Mouse (Mus musculus) midbrain, postnatal 0 days (tissue): Measurements from ENCODE around the gene Hsp90aa1. TPM values are rescaled to one million over a fixed set of nuclear protein-coding genes. Genes with fewer than 3 reads are reported as not detected.

Source experiments
- ATAC-seq: fragments of 200-750 bp; cut with Nextera tagmentation; 2 replicates; pipeline ENCODE4 v1.8.0; 2017; ENCODE audit warnings: moderate number of reproducible peaks, mild to moderate bottlenecking, moderate TSS enrichment, moderate library complexity; ENCODE audit not compliant: low FRiP score
- DNase-seq: peaks from one replicate; pipeline ENCODE4 v3.0.0-alpha.2; 2015; ENCODE audit warnings: low spot score
- H3K27ac ChIP-seq: fragments of 300-500 bp; sonication (generic); 2 replicates; pipeline ENCODE4 v1.5.1; 2014; ENCODE audit warnings: low read depth, mild to moderate bottlenecking, low read length, mixed read lengths
- H3K27me3 ChIP-seq: fragments of 300-500 bp; sonication (generic); 2 replicates; pipeline ENCODE4 v1.6.1; 2014; ENCODE audit warnings: low read length, control low read depth, mixed read lengths; ENCODE audit not compliant: insufficient read depth
- H3K36me3 ChIP-seq: fragments of 300-500 bp; sonication (generic); 2 replicates; pipeline ENCODE4 v1.6.1; 2014; ENCODE audit warnings: low read length, control low read depth, mixed read lengths; ENCODE audit not compliant: insufficient read depth
- H3K4me1 ChIP-seq: fragments of 300-500 bp; sonication (generic); 2 replicates; pipeline ENCODE4 v1.6.1; 2014; ENCODE audit warnings: mild to moderate bottlenecking, control low read depth, antibody characterized with exemption, low read length, mixed read lengths; ENCODE audit not compliant: insufficient read depth
- H3K4me2 ChIP-seq: fragments of 300-500 bp; sonication (generic); 2 replicates; pipeline ENCODE4 v1.6.1; 2014; ENCODE audit warnings: low read depth, mild to moderate bottlenecking, low read length, mixed read lengths; ENCODE audit not compliant: poor library complexity, severe bottlenecking
- H3K4me3 ChIP-seq: fragments of 300-500 bp; sonication (generic); 2 replicates; pipeline ENCODE4 v1.5.1; 2014; ENCODE audit warnings: low read depth, mild to moderate bottlenecking, low read length, moderate library complexity
- H3K9ac ChIP-seq: fragments of 300-500 bp; sonication (generic); replicated peaks from 2 replicates; pipeline ENCODE4 v1.6.1; 2014; ENCODE audit warnings: mild to moderate bottlenecking, low read length, moderate library complexity, mixed read lengths; ENCODE audit not compliant: poor library complexity, severe bottlenecking
- H3K9me3 ChIP-seq: fragments of 300-500 bp; sonication (generic); 2 replicates; pipeline ENCODE4 v1.6.1; 2016; ENCODE audit warnings: low read length, control low read depth
- CTCF ChIP-seq: IDR thresholded peaks from 2 replicates; pipeline ENCODE4 v1.5.1; 2016; ENCODE audit warnings: antibody characterized with exemption, mild to moderate bottlenecking
- WGBS: fragments of 180-500 bp; shearing (Covaris S2); extraction: QIAGEN DNeasy Blood & Tissue Kit; methylation state at CpG from one replicate; pipeline ENCODE4 v1.1.7; 2014; 5-methylcytosine and 5-hydroxymethylcytosine counted together
- polyA plus RNA-seq: library from polyadenylated mRNA; unstranded; fragments of >200 nt; fragmentation: Nextera tagmentation; extraction: Ambion mirVana; gene quantifications from 2 replicates; pipeline ENCODE4 v1.2.1, GENCODE M21; 2015
- total RNA-seq: library from RNA; depleted of rRNA; stranded (reverse); fragments of >200 nt; gene quantifications from 2 replicates; pipeline ENCODE4 v1.2.3, GENCODE M21; 2014

Hsp90aa1 gene
- total and polyA plus RNA-seq, 2 experiments from 2014 or later, result 567 to 1,620 TPM

DNA sequence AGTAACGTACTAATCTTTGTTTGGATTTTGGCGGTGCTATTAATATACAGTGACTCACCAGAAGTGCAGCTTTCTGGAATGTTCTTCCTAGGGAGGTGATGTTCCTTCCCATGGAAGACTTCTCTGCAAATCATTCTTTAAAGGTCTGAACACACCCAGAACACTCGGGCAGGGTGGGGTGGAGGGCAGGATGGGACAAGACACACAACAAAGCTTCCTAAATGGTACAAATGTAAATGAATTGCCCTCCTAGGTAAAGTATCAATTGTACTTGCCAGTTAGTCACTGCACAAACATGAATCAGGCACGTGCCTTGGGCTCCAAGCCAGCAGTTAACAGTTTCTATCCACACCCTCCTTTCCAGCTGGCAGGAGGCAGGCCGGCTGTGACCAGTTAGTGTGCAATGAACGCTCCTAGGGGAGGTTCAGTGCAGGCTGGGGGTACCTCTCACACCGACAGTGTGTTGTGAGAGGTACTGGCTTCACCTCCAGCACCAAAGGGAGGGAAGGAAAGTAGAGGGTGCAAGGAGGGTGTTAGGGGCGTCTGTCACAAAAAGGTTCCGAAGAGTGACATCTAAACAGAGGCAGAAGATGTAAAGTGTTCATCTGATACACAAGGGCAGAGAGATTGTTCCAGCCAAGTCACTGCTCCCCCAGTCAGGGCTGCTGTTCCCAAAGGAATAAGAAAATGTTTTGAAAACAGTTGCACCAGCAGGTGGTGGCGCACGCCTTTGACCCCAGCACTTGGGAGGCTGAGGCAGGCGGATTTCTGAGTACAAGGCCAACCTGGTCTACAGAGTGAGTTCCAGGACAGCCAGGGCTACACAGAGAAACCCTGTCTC, 14.4 kb downstream of the Hsp90aa1 start:
- WGBS, result 76% methylated on average over 12 of the region's 12 CpGs
- TF ChIP-seq CTCF, result no peak
- no peaks in the 10 kb centered on the region for H3K9me3 ChIP-seq
- H3K4me2 ChIP-seq, result no peak overlapping the region
- no peaks in the 10 kb centered on the region for H3K27me3 ChIP-seq
- H3K27ac ChIP-seq, result no peak overlapping the region
- no peak for ATAC-seq
- H3K4me3 ChIP-seq, result no peak overlapping the region
- H3K36me3 ChIP-seq, result peaks cover 30% of the 10 kb centered on the region
- peak; percentile 25 for DNase-seq
- no peak overlapping the region for H3K9ac ChIP-seq
- H3K4me1 ChIP-seq, result no peaks in the 10 kb centered on the region

GRCm38 (mm10) chr12:110683580-110683979, 18.9 kb downstream of the Hsp90aa1 start:
- no peaks in the 10 kb centered on the region for H3K9me3 ChIP-seq
- no peak overlapping the region for H3K27ac ChIP-seq
- no peak for TF ChIP-seq CTCF
- H3K27me3 ChIP-seq, result no peaks in the 10 kb centered on the region
- no peaks in the 10 kb centered on the region for H3K4me1 ChIP-seq
- no peak overlapping the region for H3K9ac ChIP-seq
- WGBS, result no CpG with 5 or more reads among the region's 1 CpGs
- DNase-seq, result no peak
- H3K4me3 ChIP-seq, result no peak overlapping the region
- H3K36me3 ChIP-seq, result 0 out of 2 replicates have a peak, but pooled peaks cover 11% of the 10 kb centered on the region
- ATAC-seq, result no peak
- H3K4me2 ChIP-seq, result no peak overlapping the region

GRCm38 (mm10) chr12:110682561-110683299, 19.8 kb downstream of the Hsp90aa1 start, which contains the start of gene 1700001K19Rik:
Gene 1700001K19Rik (minus strand): TSS chr12:110682619.
- no peak for DNase-seq
- H3K36me3 ChIP-seq, result 0 out of 2 replicates have a peak, but pooled peaks cover 7% of the 10 kb centered on the region
- no peaks in the 10 kb centered on the region for H3K27me3 ChIP-seq
- H3K27ac ChIP-seq, result no peak within 1 kb of the TSS
- ATAC-seq, result no peak
- H3K4me2 ChIP-seq, result no peak within 1 kb of the TSS
- no peak for TF ChIP-seq CTCF
- 76% methylated on average over 9 of the region's 9 CpGs for WGBS
- H3K9me3 ChIP-seq, result no peaks in the 10 kb centered on the region
- no peak within 1 kb of the TSS for H3K4me3 ChIP-seq
- H3K9ac ChIP-seq, result no peak within 1 kb of the TSS
- no peaks in the 10 kb centered on the region for H3K4me1 ChIP-seq

- TF ChIP-seq CTCF, result no peak
- Histone ChIP-seq H3K4me3 (no peak overlapping the region), H3K4me1 (no peaks in the 10 kb centered on the region), H3K9me3 (no peaks in the 10 kb centered on the region), H3K27me3 (no peaks in the 10 kb centered on the region), H3K36me3 (0 out of 2 replicates have a peak, but pooled peaks cover 5% of the 10 kb centered on the region), H3K27ac (no peak overlapping the region), H3K4me2 (no peak overlapping the region), H3K9ac (no peak overlapping the region)
- no peak for DNase-seq
- no peak for ATAC-seq
- 58% methylated on average over 3 of the region's 3 CpGs for WGBS
These were observed 20.6 kb downstream of the Hsp90aa1 start for GRCm38 (mm10) chr12:110681878-110682277.

- H3K4me3 ChIP-seq, result no peak overlapping the region
- H3K4me2 ChIP-seq, result no peak overlapping the region
- H3K36me3 ChIP-seq, result no peaks in the 10 kb centered on the region
- 47% methylated on average over 7 of the region's 7 CpGs for WGBS
- ATAC-seq (no peak), DNase-seq (peak; percentile 3)
- H3K27ac ChIP-seq, result no peak overlapping the region
- no peaks in the 10 kb centered on the region for H3K4me1 ChIP-seq
- no peak overlapping the region for H3K9ac ChIP-seq
- no peaks in the 10 kb centered on the region for H3K9me3 ChIP-seq
- no peaks in the 10 kb centered on the region for H3K27me3 ChIP-seq
- TF ChIP-seq CTCF, result no peak
These were observed 21.3 kb downstream of the Hsp90aa1 start for GRCm38 (mm10) chr12:110681191-110681590.

- ATAC-seq (no peak), DNase-seq (peak; percentile 17)
- Histone ChIP-seq H3K4me1 (no peaks in the 10 kb centered on the region), H3K9ac (no peak overlapping the region), H3K4me2 (no peak overlapping the region), H3K27ac (no peak overlapping the region), H3K4me3 (no peak overlapping the region), H3K9me3 (no peaks in the 10 kb centered on the region), H3K36me3 (peaks cover 10% of the 10 kb centered on the region; the same call in 1 of the 2 replicates), H3K27me3 (no peaks in the 10 kb centered on the region)
- 57% methylated on average over 5 of the region's 5 CpGs for WGBS
- TF ChIP-seq CTCF, result peak; percentile 64
These were observed 28.3 kb downstream of the Hsp90aa1 start for GRCm38 (mm10) chr12:110674243-110674642.
